Mouse (Mus musculus) cerebellum, adult (tissue): Measurements from ENCODE around the gene Ablim1.

Source experiments
- ATAC-seq: cut with Nextera tagmentation; 2 replicates; pipeline ENCODE4 v1.9.2; 2017; ENCODE audit warnings: mild to moderate bottlenecking, moderate library complexity, mixed read lengths; ENCODE audit not compliant: insufficient number of reproducible peaks, low FRiP score, low TSS enrichment

Ablim1 gene

DNA sequence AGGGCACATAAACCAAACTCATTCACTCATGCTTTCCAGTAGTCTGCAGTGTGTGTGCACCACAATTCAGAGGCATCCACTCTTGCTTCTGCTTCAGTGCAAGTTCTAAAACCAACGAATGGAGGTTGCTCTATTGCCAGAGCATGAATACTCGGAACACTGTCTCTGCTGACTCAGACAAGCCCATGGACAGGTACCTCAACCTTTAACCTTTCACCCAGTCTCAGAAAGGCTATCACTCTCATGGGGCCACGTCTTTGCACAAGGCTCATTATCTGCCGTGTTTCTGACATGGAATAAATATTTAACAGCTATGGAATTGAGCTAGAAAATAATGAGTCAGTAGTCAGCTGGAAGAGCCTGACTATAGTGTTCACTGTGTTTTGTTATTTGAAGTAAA is 4.7 kb downstream of the Ablim1 start:
- no peak for ATAC-seq

DNA sequence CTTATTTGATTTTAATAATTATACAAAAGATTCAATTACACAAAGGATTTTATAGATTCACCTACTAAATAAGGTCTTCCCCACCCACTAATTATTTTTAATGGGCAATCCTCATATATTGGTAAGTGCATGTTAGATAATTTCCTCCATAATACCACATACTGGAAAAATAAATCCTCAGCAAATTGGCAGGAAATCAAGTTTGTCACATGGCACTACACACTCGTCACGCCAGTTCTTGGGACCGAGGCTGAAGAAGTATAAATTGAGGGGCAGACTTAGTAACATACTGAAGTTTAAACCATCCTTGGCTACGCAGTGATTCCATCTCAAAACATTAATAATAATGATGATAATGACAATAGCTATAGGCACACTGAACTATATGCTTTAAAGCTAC is 8.1 kb downstream of the Ablim1 start:
- no peak for ATAC-seq

DNA sequence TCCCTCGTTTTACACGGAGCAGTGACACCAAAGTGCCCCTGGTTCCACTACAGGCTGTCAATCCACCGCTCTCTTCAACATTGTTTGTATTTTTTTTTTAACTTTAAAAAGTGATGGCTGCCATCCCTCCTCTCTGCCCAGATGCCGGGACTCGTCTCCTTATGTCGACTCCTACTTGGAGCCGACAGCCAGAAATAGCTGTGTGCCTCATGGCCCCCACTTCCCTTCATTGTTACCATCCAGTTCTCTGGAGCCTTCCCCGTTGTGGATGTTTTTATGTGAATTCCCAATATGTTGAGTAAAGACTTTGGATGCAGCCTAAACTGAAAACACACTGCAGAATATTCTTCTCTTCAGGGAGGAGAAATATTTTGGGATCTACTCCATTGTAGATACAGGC is 8.7 kb downstream of the Ablim1 start:
- ATAC-seq, result no peak

DNA sequence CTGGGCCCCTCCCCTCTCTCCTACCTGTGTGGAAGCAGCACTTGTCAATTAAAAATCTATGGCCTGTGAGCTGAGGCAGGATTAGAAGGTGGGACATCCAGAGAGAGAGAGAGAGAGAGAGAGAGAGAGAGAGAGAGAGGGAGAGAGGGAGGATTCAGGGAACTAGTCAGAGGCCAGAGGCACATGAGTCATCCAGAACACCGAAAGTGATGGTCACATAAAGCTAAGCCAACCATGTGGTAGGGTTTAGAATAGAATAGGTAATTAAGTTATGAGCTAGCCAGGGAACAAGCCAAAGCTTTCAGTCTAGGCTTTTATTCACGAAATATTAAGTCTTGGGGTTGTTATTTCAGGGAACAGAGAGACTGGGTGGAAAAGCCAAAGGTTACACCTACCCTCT is 10.1 kb downstream of the Ablim1 start:
- ATAC-seq, result no peak

DNA sequence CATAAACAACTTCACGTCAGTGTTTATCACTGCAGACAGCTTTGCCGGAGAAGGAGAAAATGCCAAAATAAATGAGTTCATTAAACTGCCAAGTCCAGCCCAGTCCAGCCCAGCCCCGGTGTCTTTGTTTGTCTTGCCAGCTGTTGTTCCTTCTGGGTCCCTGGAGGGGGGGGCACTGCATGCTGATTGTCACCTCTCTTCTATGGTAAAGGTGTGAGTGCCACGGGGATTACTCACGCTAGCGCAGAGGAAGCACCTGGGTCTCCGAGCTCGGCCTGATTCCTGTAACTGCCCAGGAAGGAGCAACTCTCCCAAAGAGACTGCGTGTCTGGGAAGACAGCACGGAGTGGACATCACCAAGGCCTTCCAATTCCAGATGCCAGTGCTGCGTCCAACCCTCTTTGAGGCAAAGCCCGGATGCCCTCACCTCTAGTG is 12.7 kb downstream of the Ablim1 start:
- ATAC-seq, result no peak

DNA sequence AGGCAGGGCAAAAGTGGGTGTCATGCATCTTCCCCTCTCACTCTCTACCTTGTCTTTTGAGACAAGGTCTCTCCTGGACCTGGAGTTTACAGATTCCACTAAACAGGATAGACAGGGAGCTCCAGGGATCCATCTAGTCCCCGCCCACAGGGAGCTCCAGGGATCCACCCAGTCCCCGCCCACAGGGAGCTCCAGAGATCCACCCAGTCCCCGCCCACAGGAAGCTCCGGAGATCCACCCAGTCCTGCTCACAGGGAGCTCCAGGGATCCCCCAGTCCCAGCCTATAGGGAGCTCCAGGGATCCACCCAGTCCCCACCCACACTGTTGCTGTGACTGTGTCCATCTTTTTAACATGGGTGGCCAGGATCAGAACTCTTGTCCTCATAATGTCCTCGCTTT is 16.7 kb downstream of the Ablim1 start:
- no peak for ATAC-seq

DNA sequence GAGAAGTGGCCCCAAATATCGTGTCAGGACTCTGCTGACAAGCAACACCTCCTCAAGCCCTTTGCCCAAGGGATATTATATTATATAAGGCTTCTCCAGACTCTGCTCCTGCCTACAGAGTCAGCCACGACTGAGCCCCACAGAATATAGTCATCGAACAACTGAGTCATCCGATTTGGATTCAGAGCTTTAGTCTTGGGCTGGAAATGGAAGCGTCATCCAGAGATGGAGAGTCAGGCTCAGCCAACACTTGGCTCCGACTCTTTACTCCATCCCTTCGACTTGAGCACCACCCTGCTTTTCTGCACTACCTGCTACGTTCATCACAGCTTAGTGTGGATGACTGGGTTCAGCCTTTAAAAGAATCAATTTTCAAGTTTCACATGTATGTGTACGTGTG is 17.3 kb downstream of the Ablim1 start:
- ATAC-seq, result no peak

DNA sequence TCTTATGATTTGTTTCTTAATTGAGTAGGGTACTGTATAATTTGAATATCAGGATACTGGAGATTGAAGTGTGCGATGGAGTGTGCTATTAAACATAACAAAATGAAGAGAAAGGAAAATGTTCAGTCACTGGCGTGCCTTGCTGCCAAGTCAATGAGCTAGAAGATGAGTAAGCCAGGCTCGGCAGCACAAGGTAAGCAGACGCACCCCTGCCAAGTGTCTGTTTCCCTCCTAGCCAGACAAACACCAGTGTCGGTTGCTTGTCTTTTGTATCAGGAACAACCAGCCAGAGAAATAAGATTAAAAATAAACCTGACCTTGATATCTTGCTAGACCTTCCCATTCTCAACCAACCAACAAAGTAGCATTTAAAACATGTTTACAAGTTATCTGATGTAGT is 18.2 kb downstream of the Ablim1 start:
- ATAC-seq, result peak; percentile 73; the same call in 1 of the 2 replicates

DNA sequence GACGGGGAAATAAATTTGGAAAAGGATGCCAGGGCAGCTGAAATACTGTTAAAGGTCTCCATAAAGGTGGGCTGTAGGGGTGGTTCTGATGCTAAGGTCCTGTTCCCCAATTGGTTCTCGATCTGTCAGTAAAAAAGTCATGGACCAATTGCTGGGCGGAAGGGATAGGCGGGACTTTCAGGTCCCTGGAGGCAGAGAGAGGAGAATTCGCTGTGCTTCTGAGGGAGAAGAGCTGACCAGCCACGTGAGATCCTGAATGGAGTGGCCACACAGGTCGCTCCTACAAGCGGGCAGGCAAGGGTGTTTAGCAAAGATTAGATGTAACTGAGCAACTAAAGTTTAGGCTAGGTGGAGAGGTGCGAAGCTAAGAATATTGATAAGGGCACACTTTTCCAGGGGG is 19.2 kb downstream of the Ablim1 start:
- no peak for ATAC-seq

DNA sequence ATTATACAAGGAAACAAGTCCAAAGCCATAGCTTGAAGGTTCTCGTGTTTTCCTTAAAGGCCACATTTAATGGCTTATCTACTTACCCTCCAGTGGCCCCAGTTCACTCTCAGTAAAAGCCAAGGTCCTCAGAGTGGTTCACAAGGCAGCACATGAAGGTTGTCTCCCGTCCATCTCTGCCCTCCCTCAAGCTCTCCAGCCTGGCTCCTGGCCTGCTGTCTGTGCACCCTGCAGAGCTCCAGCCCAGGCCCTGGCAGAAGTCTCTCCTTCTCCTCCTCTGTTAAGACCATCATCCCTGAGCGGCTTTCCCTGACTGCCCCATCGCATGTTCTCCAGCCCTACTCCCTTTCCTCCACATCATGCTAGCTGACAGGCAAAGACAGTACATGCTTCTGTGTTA is 20.4 kb downstream of the Ablim1 start:
- peak; percentile 32; the same call in 1 of the 2 replicates for ATAC-seq

DNA sequence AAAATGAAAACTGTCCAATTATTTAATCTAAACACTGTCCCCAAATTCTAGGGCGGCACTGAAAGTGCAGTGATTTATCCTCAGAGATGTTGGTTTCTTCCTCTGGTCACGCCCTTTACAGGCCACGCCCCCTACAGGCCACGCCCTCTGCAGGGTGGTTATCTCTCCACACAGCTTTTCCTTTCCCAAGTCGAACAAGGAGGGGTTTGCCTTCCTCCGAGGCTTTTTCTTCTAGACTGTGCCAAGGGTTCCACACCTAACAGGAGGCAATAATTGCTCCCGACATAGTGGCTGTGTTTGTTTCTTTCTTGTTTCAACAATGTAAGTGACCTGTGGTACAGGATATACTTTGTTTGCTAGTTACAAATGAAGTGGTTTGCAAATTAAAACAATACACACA is 21.0 kb downstream of the Ablim1 start:
- ATAC-seq, result no peak

DNA sequence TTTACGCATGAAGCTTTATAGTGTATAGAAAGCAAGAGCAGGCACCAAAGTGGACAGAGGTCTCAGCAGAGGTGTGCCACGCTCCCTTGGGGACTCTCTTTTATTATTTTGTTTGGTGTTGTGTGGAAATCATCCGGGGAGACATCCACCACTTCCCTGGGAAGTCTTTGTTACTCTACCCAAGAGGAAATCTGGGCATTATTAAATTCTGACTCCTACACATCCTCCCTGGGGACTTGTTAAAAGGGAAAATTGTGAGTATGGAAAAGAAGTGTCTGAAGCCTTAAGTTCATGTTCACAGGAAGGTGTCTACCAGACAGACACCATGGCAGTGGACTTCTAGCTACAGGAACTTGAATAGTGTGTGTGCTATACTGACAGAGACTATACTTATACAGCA is 31.4 kb downstream of the Ablim1 start:
- no peak for ATAC-seq

DNA sequence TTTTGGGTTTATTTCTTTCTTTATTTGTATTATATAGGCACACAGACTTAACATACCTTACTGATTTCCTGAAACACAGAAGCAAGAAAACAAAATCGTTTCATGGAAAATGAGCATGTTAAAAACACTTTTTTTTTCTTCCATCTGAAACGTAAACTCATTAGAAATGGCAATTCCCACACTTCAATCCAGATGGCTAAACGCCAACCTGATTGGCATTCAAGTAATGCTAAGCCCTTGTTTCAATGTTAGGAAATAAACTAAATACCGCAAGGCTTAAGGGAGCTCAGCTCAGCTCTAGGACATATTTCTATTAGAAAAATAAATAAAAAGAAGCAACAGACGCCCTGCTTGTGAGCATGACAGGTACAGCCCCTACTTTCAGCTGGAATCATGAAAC is 32.1 kb downstream of the Ablim1 start:
- no peak for ATAC-seq

DNA sequence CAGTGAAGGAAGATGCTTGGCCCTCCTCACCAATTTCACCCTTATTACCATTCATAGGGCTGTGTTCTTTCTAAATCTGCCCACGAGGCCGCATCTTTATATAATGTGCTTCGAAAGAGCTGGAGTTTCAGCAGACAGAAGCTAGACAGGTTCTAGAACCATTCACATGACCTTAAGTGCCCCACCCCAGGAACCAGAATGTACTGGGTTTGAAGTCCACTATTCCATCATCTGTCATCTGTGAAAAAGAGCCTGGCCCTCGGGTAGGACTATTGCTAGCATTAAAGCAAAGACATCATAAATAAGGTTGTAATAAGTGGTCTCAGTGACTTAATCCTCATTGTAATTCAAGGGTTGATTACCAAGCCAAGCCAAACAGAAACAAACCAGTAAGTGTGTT is 35.1 kb downstream of the Ablim1 start:
- ATAC-seq, result no peak

DNA sequence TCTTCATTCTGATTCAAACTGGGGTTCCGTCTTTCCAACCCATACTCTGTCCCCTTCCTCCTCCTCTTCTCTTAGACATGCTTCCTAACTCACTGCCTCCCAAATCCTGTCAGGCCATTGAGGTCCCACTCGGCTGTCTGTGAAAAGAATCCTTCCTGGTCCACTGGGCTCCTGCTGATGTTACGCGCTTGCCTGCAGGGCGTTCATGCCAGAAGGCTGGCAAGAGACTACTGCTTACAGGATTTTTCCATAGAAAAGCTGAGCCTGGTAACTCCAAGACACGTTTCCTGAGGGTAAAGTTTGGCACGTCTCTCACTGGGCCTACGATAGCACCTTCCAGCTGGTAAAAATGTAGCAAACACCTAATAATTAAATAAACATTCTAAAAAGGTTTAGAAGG is 36.5 kb downstream of the Ablim1 start:
- no peak for ATAC-seq

DNA sequence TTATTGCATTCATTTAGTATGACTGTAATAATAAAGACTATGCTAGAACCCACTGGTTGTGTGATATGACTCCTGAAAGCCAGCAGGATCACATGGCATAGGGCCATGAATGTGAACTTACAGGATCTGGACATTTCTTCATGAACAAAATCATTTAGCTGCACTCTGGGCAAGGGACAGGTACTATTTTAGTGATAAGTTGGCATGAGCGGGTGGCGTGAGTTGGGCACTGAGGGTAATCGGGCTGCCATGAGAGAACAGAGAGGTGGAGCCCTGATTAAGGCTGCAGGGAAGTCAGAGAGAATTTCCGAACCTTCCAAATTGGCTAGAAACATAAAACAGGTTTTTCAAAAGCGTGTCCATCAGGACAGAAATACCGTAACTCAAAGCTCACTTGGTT is 37.7 kb downstream of the Ablim1 start:
- ATAC-seq, result no peak

DNA sequence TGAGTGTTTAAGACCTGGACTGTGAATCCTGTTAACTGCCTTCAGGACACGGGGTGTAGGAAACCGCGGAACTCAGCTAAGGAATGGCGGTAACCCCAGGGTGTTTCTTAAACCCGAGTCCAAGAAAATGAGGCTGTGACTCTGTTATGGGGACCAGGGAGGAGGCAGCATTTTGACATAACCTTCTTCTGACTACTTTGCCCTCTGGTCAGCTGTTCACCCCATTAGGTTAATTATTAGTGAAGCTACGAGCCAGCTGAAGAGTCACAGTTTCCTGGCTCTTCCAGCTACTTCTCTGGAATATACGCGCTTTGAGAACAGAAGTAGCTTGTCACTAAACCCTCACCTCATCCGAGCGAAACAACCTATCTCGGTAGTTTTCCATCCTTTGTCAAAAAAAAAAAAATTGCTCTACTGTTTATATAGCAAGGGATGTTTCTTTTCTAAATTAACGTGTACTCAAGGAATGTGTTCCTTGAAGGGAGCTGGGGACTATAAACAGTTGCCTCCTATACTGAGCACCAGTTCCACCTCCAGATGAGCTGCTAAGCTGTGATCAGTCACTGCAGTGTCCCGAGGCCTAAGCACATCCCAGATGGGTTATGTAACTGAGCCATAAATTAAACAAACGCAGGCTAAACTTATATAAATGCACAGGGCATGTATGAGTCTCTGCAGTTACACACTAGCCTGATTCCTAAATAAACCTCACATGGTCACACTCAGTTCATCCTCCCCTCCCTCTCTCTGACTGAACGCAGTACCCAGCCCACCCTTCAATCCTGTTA is 39.4 kb downstream of the Ablim1 start:
- ATAC-seq, result no peak

DNA sequence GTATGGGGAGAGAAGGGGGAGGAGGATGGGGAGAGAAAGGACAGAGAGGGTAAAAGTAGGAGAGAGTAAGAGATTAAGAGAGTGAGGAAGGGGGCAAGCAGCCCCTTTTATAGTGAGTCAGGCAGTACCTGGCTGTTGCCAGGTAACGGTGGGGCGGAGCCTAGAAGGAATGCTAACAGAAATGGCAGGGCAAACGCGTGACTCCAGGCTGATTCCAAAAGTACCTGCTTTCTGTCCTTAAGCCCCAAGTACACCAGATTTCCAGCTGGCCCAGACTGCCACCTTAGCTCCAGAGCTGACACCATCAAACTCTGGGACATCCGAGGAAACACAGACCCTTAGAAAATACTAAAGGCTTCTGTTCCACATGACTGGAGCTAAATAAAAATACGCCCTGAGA is 40.0 kb downstream of the Ablim1 start:
- ATAC-seq, result no peak

DNA sequence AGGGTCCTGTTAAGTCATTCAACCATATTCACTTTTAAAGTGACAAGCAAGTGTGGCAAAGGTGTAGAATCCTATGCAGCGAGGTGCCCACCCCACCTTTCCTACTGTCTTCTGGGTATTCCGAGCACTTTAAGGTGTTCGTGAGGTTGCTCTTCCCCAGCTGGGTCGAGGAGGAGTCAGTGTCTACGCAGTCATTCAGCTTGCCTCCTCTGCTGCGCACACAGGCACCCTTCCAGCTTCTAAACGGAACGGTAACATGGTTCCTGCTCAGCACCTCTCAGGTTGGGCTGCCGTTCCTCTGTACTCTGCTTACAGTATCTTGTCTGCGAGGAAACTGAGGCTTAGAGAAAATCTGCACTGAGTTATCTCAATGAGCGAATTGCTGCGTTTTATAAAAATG is 40.4 kb downstream of the Ablim1 start:
- peak; percentile 46; the same call in 1 of the 2 replicates for ATAC-seq

DNA sequence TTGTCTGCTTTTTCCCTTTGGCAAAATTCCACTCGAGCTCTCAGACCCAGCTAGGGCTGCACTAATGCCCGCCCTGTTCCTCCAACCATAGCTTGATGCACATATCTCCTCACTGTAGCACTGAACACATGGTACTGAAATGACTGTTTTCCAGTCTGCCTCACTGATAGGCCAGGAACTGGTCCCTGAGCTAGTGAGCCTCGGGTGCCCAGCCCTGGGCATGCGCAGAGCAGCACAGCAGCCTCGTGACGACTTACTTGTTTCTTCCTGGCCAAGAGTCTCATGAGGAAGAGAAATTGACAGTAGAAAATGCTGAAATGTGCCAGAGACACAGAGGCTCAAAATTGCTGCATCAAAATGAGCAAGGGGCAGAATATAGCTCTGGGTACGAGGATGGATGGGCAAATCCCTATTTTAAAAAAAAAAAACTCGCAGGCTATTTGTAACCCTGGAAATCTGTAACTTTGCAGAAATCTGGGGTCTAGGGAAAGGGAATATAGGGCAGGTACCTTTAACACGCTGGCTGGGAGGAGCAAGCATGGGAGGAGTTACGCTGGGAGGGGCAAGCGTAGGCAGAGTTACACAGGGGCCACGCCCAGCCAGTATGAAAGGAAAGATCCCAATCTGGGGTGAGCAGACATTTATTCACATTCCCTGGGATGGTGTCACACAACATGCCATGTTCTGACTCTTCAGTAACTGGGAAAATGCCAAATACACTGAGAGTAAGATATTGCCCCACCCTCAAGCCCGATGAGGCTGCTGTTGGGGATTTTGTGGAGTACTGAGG is 41.7 kb downstream of the Ablim1 start:
- no peak for ATAC-seq

DNA sequence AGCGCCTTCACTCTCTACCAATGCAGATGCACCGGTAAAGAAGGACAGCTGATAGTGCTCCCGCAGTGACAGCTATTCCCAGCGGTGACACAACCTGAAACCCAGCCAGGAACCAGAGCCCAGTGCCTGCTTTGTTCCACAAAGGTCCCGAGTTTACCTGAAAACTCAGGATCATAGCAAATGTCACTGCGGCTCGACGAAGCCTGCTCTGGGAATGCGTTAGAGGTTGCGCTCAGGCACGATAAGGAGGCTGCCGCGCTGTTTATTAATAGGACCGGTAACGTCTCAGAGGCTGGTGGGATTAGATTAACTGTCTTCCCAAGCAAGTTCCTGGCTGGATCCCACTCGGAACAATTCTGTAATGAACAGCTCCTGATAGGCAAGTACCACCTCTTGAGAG is 43.0 kb downstream of the Ablim1 start:
- no peak for ATAC-seq

DNA sequence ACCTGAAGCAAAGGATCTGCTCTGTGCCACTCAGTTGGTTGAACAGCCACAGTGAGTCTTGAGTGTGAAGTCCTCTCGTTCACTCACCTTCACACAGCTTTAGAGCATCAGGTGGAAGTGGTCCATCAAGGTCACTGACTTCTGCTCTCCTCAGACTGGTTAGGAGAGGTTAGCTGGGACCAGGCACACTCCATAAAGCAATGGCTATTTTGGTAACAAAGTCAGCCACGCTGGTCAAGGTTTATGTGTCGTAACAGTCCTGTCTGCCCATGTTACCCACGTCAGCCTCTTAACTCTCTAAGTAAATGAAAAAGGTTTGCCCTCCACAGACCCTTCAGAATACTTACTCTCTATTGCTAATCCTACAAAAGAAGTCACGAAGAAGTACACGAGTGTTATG is 44.0 kb downstream of the Ablim1 start:
- ATAC-seq, result no peak
